Mouse (Mus musculus) thymus, adult 2 months (tissue): ENCODE results near the gene Gm20517. TPM values are rescaled to one million over a fixed set of nuclear protein-coding genes. Genes with fewer than 3 reads are reported as not detected.
A peak's percentile ranks its signal among the peaks of the same experiment; 100 is the strongest.

ENCODE experiments used
- DNase-seq: peaks from one replicate; pipeline ENCODE4 v3.0.0; 2021
- H3K27ac ChIP-seq: fragments of 200-500 bp; 2 replicates; pipeline ENCODE4 v1.5.1; 2012; ENCODE audit warnings: low read length, control low read depth; ENCODE audit not compliant: control insufficient read depth, insufficient read depth
- H3K27me3 ChIP-seq: fragments of 200-500 bp; 2 replicates; pipeline ENCODE4 v1.6.1; 2012; ENCODE audit warnings: mild to moderate bottlenecking, low read length, moderate library complexity, mixed read lengths; ENCODE audit not compliant: control insufficient read depth, insufficient read depth
- H3K36me3 ChIP-seq: fragments of 200-500 bp; 2 replicates; pipeline ENCODE4 v1.6.1; 2012; ENCODE audit warnings: mild to moderate bottlenecking, low read length, moderate library complexity; ENCODE audit not compliant: control insufficient read depth, insufficient read depth
- H3K4me1 ChIP-seq: fragments of 200-500 bp; replicated peaks from 2 replicates; pipeline ENCODE4 v1.6.1; 2012; ENCODE audit warnings: low read length; ENCODE audit not compliant: control insufficient read depth, insufficient read depth
- H3K4me3 ChIP-seq: fragments of 200-500 bp; 2 replicates; pipeline ENCODE4 v1.5.1; 2012; ENCODE audit warnings: mild to moderate bottlenecking, low read length, control low read depth, moderate library complexity; ENCODE audit not compliant: control insufficient read depth, insufficient read depth
- CTCF ChIP-seq: fragments of 200-500 bp; IDR thresholded peaks from 2 replicates; pipeline ENCODE4 v1.5.1; 2012; ENCODE audit warnings: mild to moderate bottlenecking, control low read depth, low read length, moderate library complexity, borderline replicate concordance; ENCODE audit not compliant: control insufficient read depth, poor library complexity, insufficient read depth; ENCODE audit errors: extremely low read depth
- POLR2A ChIP-seq: fragments of 200-500 bp; IDR thresholded peaks from 2 replicates; pipeline ENCODE4 v1.6.1; 2012; ENCODE audit warnings: mild to moderate bottlenecking, low read length, control low read depth, moderate library complexity; ENCODE audit not compliant: control insufficient read depth, poor library complexity, insufficient read depth; ENCODE audit errors: extremely low read depth
- whole genome bisulfite sequencing: fragments of 180-500 bp; shearing (Covaris S2); methylation state at CpG from one replicate; pipeline ENCODE4 v1.1.7; 2018; 5-methylcytosine and 5-hydroxymethylcytosine counted together
- polyA plus RNA-seq: library from polyadenylated mRNA; depleted of rRNA; stranded (reverse); fragments of >200 nt; gene quantifications from 2 replicates; pipeline ENCODE4 v1.2.3, GENCODE M21; 2012

The Gm20517 gene
- polyA plus RNA-seq, 1 experiment = 2.8 TPM

GRCm38 (mm10) chr17:47694503-47695336, 83.3 kb downstream of the Gm20517 start, which contains the start of gene Prickle4:
Prickle4 (minus strand) TSS chr17:47694736.
- Histone ChIP-seq H3K27me3 (peaks cover 3% of the 10 kb centered on the region; the same call in 1 of the 2 replicates), H3K36me3 (no peaks in the 10 kb centered on the region), H3K4me3 (peak within 1 kb of the TSS; percentile 57), H3K27ac (no peak within 1 kb of the TSS), H3K4me1 (peaks cover 7% of the 10 kb centered on the region)
- TF ChIP-seq CTCF (peak; percentile 93), POLR2A (peak; percentile 47; the same call in 1 of the 2 replicates)
- WGBS = under 1% methylated on average over 80 of the region's 82 CpGs
- peak; percentile 96 for DNase-seq

- H3K4me3 ChIP-seq = peak overlapping the region; percentile 57
- H3K27ac ChIP-seq = no peak overlapping the region
- TF ChIP-seq POLR2A = no peak
- no peak for TF ChIP-seq CTCF
- H3K27me3 ChIP-seq = peaks cover 3% of the 10 kb centered on the region; the same call in 1 of the 2 replicates
- WGBS = under 1% methylated on average over 23 of the region's 23 CpGs
- peaks cover 7% of the 10 kb centered on the region for H3K4me1 ChIP-seq
- DNase-seq = no peak
- H3K36me3 ChIP-seq = no peaks in the 10 kb centered on the region
Measured at GRCm38 (mm10) chr17:47695337-47695710, 83.9 kb downstream of the Gm20517 start.

GRCm38 (mm10) chr17:47698156-47698555, 86.8 kb downstream of the Gm20517 start:
- no peak for TF ChIP-seq CTCF
- TF ChIP-seq POLR2A = no peak
- H3K27ac ChIP-seq = no peak overlapping the region
- H3K36me3 ChIP-seq = no peaks in the 10 kb centered on the region
- 96% methylated on average over 10 of the region's 10 CpGs for WGBS
- no peak overlapping the region for H3K4me3 ChIP-seq
- peaks cover 7% of the 10 kb centered on the region for H3K4me1 ChIP-seq
- peaks cover 3% of the 10 kb centered on the region; the same call in 1 of the 2 replicates for H3K27me3 ChIP-seq
- no peak for DNase-seq

GRCm38 (mm10) chr17:47699055-47699454, 87.7 kb downstream of the Gm20517 start:
- no peak for DNase-seq
- H3K4me3 ChIP-seq = no peak overlapping the region
- TF ChIP-seq CTCF = no peak
- TF ChIP-seq POLR2A = no peak
- H3K27me3 ChIP-seq = peaks cover 3% of the 10 kb centered on the region; the same call in 1 of the 2 replicates
- H3K36me3 ChIP-seq = no peaks in the 10 kb centered on the region
- peaks cover 7% of the 10 kb centered on the region for H3K4me1 ChIP-seq
- WGBS = 93% methylated on average over 2 of the region's 2 CpGs
- H3K27ac ChIP-seq = no peak overlapping the region

GRCm38 (mm10) chr17:47701793-47702192, 90.4 kb downstream of the Gm20517 start:
- Histone ChIP-seq H3K4me3 (no peak overlapping the region), H3K27me3 (no peaks in the 10 kb centered on the region), H3K36me3 (no peaks in the 10 kb centered on the region), H3K4me1 (no peaks in the 10 kb centered on the region), H3K27ac (no peak overlapping the region)
- TF ChIP-seq POLR2A (no peak), CTCF (no peak)
- WGBS = 93% methylated on average over 9 of the region's 9 CpGs
- DNase-seq = no peak

GRCm38 (mm10) chr17:47702548-47703345, 91.4 kb downstream of the Gm20517 start:
- WGBS = 90% methylated on average over 28 of the region's 28 CpGs
- DNase-seq = no peak
- no peak overlapping the region for H3K27ac ChIP-seq
- H3K4me1 ChIP-seq = no peaks in the 10 kb centered on the region
- TF ChIP-seq CTCF (no peak), POLR2A (no peak)
- H3K36me3 ChIP-seq = no peaks in the 10 kb centered on the region
- H3K27me3 ChIP-seq = no peaks in the 10 kb centered on the region
- H3K4me3 ChIP-seq = no peak overlapping the region
